Mouse (Mus musculus): ENCODE results near the gene Tnrc6b.
"Not testable (repeated sequence)": the region's sequence is repeated elsewhere in the genome, so short reads cannot be mapped to it uniquely, and the experiment has no call there.

Tnrc6b gene

DNA sequence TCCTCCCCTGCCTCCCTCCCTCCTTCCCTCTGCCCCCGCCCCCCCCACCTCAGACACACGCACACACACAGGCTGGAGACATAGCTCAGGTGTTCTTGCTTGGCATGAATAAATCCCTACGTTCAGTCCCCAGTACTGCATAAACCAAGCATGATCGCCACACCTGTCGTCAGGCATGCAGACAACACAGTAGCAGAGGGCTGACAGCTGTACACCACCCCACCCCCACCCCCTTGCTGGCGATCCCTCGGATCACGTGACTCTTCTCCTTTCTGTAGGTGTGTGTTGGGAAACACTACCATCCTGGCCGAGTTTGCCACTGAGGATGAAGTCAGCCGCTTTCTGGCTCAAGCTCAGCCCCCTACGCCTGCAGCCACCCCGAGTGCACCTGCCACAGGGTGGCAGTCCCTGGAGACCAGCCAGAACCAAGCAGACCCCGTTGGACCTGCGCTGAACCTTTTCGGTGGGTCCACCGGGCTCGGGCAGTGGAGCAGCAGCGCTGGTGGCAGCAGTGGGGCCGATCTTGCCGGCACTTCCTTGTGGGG, 217.8 kb downstream of the Tnrc6b start:
- DNase-seq: peak; percentile 20

DNA sequence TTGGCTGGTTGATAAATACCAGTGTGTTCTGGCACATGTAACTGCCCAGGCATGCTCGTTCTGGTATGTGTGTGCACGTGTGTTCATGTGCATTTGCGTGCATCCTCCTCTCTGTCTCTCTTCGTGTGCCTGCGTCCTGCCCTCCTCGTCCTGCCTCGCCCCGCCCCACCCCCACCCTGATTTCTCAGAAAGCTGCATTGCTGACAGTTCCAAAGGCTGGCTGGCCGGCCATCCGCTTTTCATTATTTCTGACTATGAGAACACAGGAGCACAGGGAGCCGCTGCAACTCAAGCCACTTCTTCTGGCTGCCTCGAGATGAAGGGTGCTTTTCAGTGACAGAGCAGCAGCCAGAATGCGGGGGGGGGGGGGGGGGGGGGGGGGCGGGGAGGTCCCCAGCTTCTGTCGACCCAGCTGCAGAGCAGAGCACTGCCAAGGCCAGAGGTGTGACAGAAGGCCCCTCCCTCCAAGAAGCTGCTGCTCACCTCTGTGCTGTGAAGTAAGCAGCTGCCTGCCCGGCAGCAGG, 219.0 kb downstream of the Tnrc6b start:
- DNase-seq: no peak

DNA sequence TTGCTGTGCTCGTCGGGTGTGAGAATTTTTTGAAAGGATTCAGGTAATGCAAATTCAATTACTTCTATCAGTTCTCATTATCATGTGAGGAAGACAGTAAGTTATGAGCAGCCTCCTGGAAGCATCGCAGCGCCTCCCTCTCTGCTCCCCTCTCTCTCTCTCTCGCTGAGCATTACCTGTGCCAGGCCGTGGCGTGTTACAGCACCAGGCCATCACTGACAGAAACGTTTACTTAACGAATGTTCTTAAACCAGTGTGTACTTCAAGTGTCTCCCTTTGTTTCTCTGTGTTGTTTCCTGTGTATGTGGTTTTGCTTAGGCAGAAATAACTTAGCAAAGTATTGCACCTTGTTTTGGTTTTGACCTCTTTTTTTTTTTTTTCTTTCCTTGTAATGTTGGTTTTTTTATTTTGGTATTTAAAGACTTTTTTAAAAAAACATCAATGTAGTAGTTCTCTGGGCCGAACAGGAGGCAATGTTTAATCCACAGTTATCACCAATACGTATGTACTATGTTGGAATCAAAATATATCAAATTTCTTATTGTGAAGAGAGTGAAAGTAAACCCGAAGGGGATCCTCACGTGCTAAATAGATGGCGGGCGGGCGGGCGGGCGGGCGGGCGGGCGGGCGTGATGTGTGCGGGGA, 219.7 kb downstream of the Tnrc6b start:
- DNase-seq: not testable (repeated sequence)

DNA sequence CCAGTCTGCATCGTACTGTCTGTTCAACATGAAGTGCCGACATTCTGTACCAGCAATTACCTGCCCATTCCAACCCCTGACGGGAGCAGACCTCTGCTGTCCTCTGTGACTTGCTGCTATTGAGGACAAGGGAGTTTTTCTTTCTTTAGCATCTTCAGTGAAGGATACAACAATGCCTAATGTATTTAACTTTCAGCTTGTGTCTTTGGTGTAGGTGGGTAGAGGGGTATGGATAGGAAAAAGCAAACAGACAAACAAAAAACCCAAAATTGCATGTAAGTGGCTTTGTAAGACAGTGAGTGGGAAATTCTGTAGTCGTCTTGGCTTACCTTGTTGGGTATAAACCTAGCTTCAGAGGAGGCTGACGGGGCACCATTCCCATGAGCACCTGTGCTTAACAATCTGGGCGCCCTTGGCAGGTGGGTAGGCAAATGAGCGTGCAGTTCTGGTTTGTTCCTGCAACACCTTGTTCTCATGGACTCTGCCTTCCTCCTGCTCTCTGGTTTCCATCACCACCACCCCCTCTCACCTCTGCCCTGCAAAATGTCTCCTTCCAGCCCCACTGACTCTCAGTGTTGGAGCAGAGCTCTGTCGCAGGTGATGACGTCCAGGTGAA, 220.3 kb downstream of the Tnrc6b start:
- no peak for DNase-seq

DNA sequence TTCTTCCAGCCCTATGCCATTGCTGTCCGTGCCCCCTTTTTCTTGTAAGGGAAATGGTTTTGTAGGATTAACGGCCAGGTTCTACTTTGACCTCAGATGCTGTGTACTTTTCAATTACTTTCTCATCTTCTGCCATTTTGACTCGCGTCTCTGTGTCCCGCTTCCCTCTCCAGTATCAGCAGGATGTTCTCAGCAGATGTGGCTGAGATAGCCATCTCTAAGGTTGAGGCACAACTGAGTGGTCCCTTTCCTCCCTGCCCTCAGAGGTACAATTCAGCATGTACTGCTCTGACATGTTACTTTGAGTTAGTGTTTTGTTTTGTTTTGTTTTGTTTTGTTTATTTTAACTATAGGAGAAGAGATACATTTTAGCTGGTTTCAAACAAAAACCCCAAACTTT, 223.7 kb downstream of the Tnrc6b start:
- DNase-seq: no peak

DNA sequence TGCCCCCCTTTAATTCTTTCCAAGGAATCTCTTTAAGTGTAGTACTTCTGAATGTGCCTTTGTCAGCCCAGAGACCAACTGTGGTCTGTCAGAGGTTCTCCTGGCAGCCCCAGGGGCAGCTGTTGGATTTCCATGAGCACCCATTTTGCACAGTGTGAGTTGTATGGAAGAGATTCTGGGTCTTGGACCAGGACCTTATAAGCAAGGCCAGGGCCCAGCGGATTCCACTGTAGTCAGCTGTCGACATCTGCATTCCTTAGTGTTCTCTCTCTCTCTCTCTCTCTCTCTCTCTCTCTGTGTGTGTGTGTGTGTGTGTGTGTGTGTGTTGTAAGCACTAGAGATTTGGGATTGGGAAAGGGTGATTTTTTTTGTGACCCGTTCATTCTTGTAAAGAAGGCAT, 225.6 kb downstream of the Tnrc6b start:
- no peak for DNase-seq

DNA sequence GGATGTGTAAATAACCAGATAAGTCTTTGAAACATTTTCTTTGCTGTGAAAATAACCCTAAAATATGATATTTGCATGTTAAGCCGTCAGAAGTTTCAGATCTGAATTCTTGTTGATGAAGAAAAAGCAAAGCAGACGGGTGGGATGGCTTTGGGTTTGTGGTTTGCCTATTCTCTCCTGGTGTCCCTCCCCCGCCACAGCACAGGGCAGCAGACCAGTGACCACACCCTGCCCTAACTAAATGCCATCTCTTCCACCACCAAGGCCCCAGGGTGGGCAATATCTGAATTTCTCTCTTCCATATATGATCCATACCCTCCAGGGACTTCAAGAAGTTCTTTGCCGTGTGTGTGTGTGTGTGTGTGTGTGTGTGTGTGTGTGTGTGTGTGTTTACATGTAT, 227.5 kb downstream of the Tnrc6b start:
- DNase-seq: no peak

DNA sequence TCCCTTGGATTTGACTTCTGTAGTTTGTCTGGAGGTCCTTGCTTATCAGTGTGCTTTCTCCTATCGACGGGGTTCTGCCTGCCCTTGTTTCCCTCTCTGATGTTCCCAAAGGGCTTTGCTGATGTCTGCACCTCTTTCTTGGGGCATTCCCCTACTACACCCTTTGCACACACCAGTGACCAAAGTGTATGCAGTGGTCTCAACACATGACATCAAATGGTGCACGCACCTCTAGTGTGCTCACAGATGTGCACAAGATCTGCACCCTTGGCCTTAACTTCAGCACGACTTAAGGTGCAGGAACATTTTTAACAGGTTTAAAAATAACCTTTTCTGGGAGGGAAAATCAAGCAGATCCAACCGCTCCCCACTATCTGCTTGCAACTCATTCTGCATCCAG, 228.3 kb downstream of the Tnrc6b start:
- no peak for DNase-seq

DNA sequence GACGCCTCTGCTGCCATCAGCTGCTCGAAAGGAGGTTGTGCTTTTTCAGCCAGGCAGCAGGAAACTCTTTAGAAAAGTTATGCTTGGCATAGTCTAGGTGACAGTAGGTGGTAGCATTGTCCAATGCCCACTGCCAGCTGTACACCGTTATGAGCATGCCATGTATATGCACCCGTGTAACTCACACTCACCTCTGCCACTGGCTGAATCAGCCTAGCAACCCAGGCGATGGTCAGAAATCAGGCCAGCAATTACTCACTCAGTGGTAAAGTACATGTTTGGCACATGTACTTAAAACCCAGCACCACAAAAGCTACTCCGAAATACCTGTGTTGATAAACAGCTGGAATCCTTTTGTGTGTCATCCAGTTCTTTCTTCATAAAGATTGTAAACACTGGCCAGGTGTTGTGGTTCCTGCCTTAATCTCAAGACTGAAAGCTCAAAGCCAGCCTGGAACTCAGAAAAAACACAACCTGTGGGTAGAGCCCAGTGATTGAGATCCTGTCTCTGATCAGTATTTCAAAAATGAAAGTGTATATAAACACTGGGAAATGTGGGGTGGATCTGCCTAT, 230.4 kb downstream of the Tnrc6b start:
- no peak for DNase-seq

DNA sequence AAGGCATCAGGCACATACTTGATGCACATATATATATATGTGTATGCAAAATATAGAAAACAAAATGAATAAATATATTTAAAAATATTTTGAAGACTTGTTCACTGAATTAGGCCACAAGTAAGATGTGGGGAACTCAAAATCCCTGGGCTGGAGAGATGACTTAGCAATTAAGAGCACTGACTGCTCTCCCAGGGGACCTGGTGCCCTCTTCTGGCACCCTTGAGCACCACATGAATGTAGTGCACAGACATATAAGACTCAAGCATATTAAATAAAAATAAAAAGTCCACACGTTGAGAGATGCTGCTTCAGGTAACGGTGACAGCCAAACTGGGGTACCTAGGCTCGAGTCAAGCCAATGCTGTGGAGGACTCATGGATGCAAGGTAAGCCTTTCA, 234.7 kb downstream of the Tnrc6b start:
- peak; percentile 15 for DNase-seq

DNA sequence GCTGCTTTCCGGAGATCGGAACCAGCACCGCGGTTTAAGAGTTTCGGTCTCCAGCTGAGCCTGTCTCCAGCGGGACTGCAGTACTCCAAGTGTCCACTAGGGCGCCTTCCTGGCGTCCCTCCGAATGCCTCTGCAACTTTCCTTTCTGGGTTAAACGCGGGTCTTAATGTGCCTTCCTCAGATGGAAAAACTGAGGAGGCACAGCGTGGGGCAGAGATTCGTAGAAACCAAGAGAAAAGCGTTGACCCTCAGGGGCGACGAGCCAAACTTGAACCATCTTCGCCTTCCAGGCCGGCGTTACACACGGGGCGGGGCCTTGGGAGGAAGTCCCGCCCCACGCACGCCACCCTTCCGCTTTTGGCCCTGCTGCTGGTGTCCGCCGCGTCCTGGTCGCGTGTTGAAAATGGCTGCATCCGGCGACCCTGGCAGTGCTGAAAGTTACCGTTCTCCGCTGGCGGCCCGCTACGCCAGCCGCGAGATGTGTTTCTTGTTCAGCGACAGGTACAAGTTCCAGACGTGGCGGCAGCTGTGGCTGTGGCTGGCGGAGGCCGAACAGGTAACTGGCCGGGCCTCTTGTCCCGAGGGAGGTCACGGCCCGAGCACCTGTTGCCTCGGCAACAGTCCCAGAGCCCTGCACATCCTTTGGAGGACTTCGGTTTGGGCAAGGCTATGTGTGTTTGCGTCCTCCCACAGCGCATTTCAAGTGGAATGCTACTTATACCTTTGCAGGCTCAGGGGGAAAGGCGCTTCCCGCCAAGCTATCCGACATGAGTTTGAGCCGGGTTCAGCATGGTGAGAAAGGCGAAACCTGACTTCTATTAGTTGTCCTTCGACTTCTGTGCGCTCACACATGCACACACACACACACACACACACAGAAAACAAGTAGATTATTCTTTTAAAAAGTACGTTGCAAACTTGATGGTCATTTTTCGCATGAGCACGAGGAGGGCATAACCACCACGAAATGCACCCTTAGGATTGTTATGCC, 237.3 kb downstream of the Tnrc6b start, which contains the start of gene Adsl:
Gene Adsl, plus strand, starts transcription at position 346 of the 991 bp plus-strand sequence.
- DNase-seq: peak; percentile 86

DNA sequence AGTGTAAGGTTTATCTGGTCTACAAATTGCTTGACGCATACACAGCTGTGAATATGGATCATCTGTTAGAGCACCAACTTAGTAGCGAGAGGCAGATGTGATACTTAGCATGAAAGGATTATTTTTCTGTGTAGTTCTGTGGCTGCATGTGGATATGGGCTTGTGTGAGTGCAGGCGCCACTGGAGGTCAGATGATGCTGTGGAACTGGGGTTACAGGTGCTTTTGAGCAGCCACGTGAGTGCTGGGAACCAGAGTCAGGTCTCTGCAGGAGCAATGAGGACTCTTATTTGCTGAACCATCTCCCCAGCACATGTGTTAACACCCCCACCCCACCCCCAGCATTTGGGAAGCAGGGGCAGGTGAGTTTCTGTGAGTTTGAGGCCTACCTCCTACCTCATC, 238.3 kb downstream of the Tnrc6b start:
- DNase-seq: no peak

DNA sequence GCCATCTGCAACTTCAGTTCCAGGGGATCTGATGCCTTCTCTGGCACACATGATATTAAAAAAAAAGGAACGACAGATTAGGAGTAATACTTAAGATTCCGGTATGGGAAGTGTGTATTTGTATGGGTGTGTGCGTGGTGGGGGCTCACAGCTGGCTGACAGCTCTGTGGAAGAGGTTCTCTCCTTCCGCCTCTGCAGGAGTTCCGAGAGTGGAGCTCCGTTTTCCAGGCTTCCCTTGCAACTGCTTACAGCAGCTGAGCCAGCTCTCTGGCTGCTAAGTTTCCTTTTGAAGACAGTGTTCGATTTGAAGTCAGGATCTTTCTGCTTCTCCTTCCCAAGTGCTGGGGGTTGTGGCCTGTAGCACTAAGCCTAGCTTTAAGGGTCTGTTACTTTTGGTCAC, 238.9 kb downstream of the Tnrc6b start:
- DNase-seq: peak; percentile 23

DNA sequence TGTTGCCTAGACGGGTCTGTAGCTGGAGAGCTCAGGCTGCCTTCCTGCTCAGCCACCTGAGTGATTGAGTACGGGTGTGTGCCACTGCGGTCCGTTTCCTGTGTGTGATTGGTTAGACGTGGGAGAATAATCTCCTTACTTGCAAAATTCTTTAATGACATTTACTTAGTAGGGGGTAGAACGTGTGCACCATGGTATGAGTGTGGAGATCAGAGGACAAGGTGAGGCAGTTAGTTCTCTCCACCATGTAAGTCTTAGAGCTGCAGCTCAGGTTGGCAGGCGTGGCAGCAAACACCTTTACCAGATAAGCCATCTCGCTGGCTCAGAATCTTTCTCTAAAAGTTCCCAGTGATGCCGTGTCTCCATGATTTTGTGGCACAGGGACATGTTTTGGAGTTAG, 242.9 kb downstream of the Tnrc6b start:
- no peak for DNase-seq

DNA sequence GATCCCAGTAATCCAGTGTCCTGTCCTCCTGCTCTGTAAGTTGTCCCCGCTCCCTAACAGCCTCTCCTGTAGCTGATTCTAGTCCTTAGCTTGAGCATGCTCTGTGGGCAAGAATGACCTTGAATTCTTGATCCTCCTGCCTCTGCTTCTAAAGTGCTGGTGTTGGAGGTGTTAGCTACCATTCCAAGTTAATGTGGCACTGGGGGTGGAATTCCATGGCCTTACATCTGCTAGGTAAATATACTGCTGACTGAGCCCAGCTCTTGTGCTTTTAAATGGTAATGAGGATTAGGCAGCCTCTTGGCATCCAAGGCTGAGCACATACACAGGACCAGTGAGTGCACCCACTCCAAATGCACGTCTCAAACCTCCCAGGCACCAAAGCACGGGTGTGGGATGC, 243.7 kb downstream of the Tnrc6b start:
- DNase-seq: no peak

DNA sequence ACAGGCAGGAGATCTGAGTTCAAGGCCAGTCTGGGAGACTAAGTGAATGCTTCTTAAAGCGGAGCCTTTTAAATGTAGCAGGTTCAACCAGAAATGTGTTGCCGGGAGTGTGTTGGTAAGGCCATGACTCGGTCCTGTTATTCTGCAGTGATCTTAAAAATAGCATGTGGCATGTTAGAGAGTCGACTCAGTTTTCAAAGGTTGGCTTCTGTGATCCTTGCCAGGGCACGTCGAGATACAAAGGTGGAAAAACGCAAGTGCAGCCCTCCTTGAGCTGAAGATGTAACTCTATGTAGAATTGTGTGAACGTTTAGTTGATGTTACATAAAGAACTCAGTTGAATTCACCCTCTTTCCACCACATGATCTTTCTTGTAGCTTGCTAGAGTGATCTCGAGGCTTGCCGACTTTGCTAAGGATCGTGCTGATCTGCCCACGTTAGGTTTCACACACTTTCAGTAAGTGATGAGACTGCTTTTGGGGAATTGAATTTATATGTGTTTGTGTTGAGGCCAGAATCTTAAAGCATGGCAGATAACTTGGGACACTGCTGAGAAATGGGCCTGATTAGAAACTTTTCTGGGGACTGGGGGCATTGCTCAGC, 244.8 kb downstream of the Tnrc6b start:
- peak; percentile 40 for DNase-seq

DNA sequence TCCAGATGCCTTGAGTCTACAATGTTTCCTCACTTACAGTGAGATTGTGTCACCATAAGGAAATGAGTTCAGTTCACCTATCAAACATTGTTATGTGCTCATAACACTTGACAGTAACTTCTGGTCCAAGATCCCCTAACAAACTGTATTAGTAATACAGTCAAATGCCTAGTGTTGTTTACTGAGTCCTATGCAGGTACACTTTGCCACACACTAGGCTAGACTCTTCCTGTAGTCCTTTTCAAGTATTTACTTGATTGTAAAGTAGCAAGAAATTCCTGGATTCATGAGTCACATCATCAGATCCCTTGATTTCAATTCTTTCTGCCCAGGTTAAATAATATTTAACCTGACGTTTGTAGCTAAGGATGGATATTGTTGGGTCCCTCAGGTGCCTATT, 258.3 kb downstream of the Tnrc6b start:
- no peak for DNase-seq

DNA sequence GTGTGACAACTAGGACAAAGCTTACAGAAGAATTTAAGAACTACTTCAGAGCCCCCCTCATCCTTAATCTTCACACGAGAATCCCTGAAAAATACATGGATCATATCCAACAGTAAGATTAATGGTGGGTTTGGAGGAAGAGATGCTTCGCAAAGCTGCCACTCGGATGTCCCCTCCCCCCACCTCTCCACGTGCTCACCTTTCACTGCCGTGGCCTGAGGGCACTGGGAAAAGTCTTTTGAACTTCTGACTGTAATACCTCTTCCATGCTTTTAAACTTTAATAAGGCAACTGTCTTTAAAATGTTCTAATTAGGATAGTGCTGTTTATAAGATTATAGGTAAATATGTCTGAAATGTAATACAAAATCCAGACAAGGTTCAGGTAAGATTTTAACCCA, 263.2 kb downstream of the Tnrc6b start:
- DNase-seq: no peak

DNA sequence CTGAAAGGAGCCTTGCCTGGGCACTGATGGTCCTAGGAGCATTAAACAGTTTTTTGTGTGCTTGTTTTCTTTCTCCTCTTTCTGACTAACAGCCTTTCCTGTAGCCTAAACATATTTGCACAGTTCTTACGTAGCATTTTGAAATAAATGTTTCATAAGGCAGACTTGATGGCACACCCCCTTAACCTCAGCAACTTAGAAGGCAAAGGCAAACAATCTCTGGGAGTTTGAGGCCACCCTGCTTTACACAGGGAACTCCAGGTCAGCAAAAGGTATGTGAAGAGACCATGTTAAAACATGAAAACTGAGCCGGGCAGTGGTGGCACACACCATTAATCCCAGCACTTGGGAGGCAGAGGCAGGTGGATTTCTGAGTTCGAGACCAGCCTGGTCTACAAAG, 264.6 kb downstream of the Tnrc6b start:
- no peak for DNase-seq

DNA sequence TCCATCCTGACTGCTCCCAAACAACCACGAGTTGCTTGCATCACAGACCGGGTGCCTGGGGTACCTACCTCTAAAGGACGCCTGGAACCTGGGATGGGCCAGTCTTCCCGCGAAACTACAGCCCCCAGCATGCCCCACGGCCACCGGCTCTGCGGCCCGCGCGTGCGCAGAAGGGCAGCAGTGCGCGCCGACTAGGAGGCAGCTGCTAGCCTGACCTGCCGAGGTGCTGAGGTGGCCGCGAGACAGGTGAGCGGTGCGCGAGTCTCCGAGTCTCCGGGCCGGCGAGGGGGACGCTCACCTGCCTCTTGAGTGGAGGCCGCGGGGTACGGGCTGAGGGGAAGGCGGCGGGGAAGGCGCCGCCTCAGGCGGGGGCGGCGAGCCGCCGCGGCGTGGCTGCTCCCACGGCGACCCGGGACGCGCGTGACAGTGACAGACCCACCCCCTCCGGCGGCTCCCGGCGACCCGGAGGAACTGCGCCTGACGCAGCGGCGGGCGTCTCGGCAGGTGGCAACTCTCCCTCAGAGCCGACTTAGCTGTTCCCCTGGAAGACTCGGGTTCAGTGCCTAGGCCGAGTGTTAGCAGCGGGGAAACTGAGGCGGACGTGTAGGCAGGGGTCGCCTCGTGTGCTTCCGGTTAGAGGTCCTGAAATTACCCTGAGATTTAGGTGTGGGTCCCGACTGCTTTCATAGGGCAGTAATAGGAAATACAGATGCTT, 266.7 kb downstream of the Tnrc6b start, which contains the start of gene Sgsm3:
Gene Sgsm3, plus strand, starts transcription at position 146 of the 715 bp plus-strand sequence.
- DNase-seq: peak; percentile 90

DNA sequence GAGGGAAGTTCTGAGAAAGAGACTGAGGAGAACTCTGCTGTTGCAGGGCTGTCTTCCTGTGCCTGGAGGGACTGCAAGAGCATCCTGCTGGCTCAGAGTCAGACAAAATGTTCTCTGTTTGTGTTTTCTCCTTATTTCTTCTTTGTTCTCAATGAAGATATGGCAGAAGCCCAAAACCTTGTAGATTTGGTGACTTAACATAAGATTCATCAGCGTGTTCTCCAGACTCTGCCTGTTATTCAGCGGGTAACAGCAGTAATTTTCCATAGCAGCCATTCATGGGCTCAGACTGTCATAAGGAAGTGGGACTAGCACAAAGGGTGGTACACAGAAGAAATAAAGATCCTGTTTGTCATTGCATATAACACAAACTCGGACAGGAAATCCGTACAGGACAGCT, 268.5 kb downstream of the Tnrc6b start:
- DNase-seq: no peak

DNA sequence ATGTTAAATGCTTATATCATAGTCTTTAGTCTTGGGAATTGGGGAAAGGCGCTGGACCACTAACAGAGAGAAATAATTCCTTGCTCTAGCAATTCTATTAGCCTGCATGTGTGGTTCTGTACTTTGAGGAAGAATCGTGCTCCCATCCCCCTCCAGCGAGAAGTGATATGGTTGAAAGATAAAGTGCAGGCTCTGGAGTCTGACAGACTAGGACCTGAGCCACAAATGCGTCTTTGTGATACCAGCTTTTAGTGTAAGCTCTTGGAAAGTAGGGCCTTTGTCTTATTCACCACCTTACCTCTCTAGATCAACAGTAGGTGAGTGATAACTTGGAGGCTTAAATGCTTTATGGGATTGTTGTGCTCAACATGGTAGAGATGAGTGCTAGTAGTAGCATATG, 270.1 kb downstream of the Tnrc6b start:
- DNase-seq: no peak

Measured in right cerebral cortex, adult 18-20 months (tissue).